Mouse (Mus musculus) heart, embryonic 13.5 days (tissue): ENCODE results near the gene Gm3952. TPM values are rescaled to one million over a fixed set of nuclear protein-coding genes. Genes with fewer than 3 reads are reported as not detected.
A peak's percentile ranks its signal among the peaks of the same experiment; 100 is the strongest.

Experiments
- ATAC-seq: fragments of 200-750 bp; cut with Nextera tagmentation; 2 replicates; pipeline ENCODE4 v1.8.0; 2017; ENCODE audit warnings: moderate TSS enrichment; ENCODE audit not compliant: insufficient number of reproducible peaks, low FRiP score, low TSS enrichment; ENCODE audit errors: extremely low read depth
- H3K27ac ChIP-seq: fragments of 300-500 bp; sonication (generic); replicated peaks from 2 replicates; pipeline ENCODE4 v1.5.1; 2015; ENCODE audit warnings: moderate library complexity, mild to moderate bottlenecking, inconsistent platforms
- H3K27me3 ChIP-seq: fragments of 300-500 bp; sonication (generic); replicated peaks from 2 replicates; pipeline ENCODE4 v1.6.1; 2015; ENCODE audit warnings: mild to moderate bottlenecking, inconsistent platforms
- H3K36me3 ChIP-seq: fragments of 300-500 bp; sonication (generic); 2 replicates; pipeline ENCODE4 v1.6.1; 2015; ENCODE audit warnings: mild to moderate bottlenecking, inconsistent platforms
- H3K4me1 ChIP-seq: fragments of 300-500 bp; sonication (generic); 2 replicates; pipeline ENCODE4 v1.6.1; 2015; ENCODE audit warnings: inconsistent platforms
- H3K4me2 ChIP-seq: fragments of 300-500 bp; sonication (generic); 2 replicates; pipeline ENCODE4 v1.6.1; 2015; ENCODE audit warnings: inconsistent platforms, mild to moderate bottlenecking, moderate library complexity
- H3K4me3 ChIP-seq: fragments of 300-500 bp; sonication (generic); 2 replicates; pipeline ENCODE4 v1.5.1; 2015; ENCODE audit warnings: moderate library complexity, mild to moderate bottlenecking, inconsistent platforms
- H3K9ac ChIP-seq: fragments of 300-500 bp; sonication (generic); 2 replicates; pipeline ENCODE4 v1.6.1; 2015; ENCODE audit warnings: inconsistent platforms, mild to moderate bottlenecking, moderate library complexity
- H3K9me3 ChIP-seq: fragments of 300-500 bp; sonication (generic); 2 replicates; pipeline ENCODE4 v1.6.1; 2016; ENCODE audit warnings: inconsistent platforms
- WGBS: fragments of 180-500 bp; shearing (Covaris S2); methylation state at CpG from one replicate; pipeline ENCODE4 v1.1.7; 2015; ENCODE audit warnings: mixed read lengths; 5-methylcytosine and 5-hydroxymethylcytosine counted together
- polyA plus RNA-seq: library from polyadenylated mRNA; unstranded; fragments of >200 nt; fragmentation: Nextera tagmentation; extraction: Ambion mirVana; gene quantifications from 2 replicates; pipeline ENCODE4 v1.2.1, GENCODE M21; 2015

The Gm3952 gene
- polyA plus RNA-seq = not detected in 2 replicates

GRCm38 (mm10) chr8:128798594-128798993 is at the start of gene Gm3952:
Gene Gm3952, minus strand, starts transcription at chr8:128798694.
- Histone ChIP-seq H3K9ac (no peak within 1 kb of the TSS), H3K4me1 (no peaks in the 10 kb centered on the region), H3K9me3 (no peaks in the 10 kb centered on the region), H3K4me3 (no peak within 1 kb of the TSS), H3K36me3 (no peaks in the 10 kb centered on the region), H3K4me2 (no peak within 1 kb of the TSS), H3K27me3 (no peaks in the 10 kb centered on the region), H3K27ac (no peak within 1 kb of the TSS)
- no peak for ATAC-seq
- WGBS = 62% methylated on average over 1 of the region's 1 CpGs

- Histone ChIP-seq H3K27me3 (no peaks in the 10 kb centered on the region), H3K4me2 (no peak overlapping the region), H3K36me3 (no peaks in the 10 kb centered on the region), H3K27ac (no peak overlapping the region), H3K9me3 (no peaks in the 10 kb centered on the region), H3K9ac (no peak overlapping the region), H3K4me3 (no peak overlapping the region), H3K4me1 (no peaks in the 10 kb centered on the region)
- no peak for ATAC-seq
- WGBS = 37% methylated on average over 5 of the region's 5 CpGs
These were observed 45.3 kb upstream of the Gm3952 start for GRCm38 (mm10) chr8:128843749-128844148.

GRCm38 (mm10) chr8:128812521-128812920 is 14.0 kb upstream of the Gm3952 start:
- 58% methylated on average over 4 of the region's 4 CpGs for WGBS
- H3K9me3 ChIP-seq = no peaks in the 10 kb centered on the region

GRCm38 (mm10) chr8:128735692-128736091 is 62.8 kb downstream of the Gm3952 start:
- ATAC-seq = no peak
- Histone ChIP-seq H3K36me3 (peaks cover 87% of the 10 kb centered on the region), H3K4me1 (no peaks in the 10 kb centered on the region), H3K27ac (no peak overlapping the region), H3K4me2 (no peak overlapping the region), H3K9me3 (no peaks in the 10 kb centered on the region), H3K9ac (no peak overlapping the region), H3K4me3 (no peak overlapping the region), H3K27me3 (no peaks in the 10 kb centered on the region)
- WGBS = 89% methylated on average over 3 of the region's 3 CpGs

More at GRCm38 (mm10) chr8:128812521-128812920, 14.0 kb upstream of the Gm3952 start:
- Histone ChIP-seq H3K4me2 (no peak overlapping the region), H3K27me3 (no peaks in the 10 kb centered on the region), H3K4me1 (no peaks in the 10 kb centered on the region), H3K9ac (no peak overlapping the region), H3K36me3 (no peaks in the 10 kb centered on the region), H3K27ac (no peak overlapping the region), H3K4me3 (no peak overlapping the region)
- no peak for ATAC-seq

- no peak for ATAC-seq
- Histone ChIP-seq H3K27me3 (no peaks in the 10 kb centered on the region), H3K9ac (no peak overlapping the region), H3K36me3 (peaks cover 88% of the 10 kb centered on the region), H3K27ac (no peak overlapping the region), H3K4me1 (no peaks in the 10 kb centered on the region), H3K9me3 (no peaks in the 10 kb centered on the region), H3K4me3 (no peak overlapping the region), H3K4me2 (no peak overlapping the region)
- whole genome bisulfite sequencing = 90% methylated on average over 3 of the region's 3 CpGs
These were observed 64.4 kb downstream of the Gm3952 start for GRCm38 (mm10) chr8:128734118-128734517.

- Histone ChIP-seq H3K9me3 (no peaks in the 10 kb centered on the region), H3K4me1 (no peaks in the 10 kb centered on the region), H3K27ac (no peak overlapping the region), H3K36me3 (peaks cover 87% of the 10 kb centered on the region), H3K27me3 (no peaks in the 10 kb centered on the region), H3K4me3 (no peak overlapping the region), H3K4me2 (no peak overlapping the region), H3K9ac (no peak overlapping the region)
- 78% methylated on average over 2 of the region's 2 CpGs for WGBS
- ATAC-seq = no peak
These were observed 66.2 kb downstream of the Gm3952 start for GRCm38 (mm10) chr8:128732254-128732653.

GRCm38 (mm10) chr8:128727213-128727612 is 71.3 kb downstream of the Gm3952 start:
- ATAC-seq = no peak
- peaks cover 85% of the 10 kb centered on the region for H3K36me3 ChIP-seq
- H3K4me2 ChIP-seq = no peak overlapping the region
- no peaks in the 10 kb centered on the region for H3K27me3 ChIP-seq
- no peak overlapping the region for H3K4me3 ChIP-seq
- no peaks in the 10 kb centered on the region for H3K9me3 ChIP-seq
- no peak overlapping the region for H3K9ac ChIP-seq
- H3K27ac ChIP-seq = no peak overlapping the region
- no peaks in the 10 kb centered on the region for H3K4me1 ChIP-seq
- 92% methylated on average over 1 of the region's 1 CpGs for WGBS

- no peak for ATAC-seq
- WGBS = 62% methylated on average over 1 of the region's 1 CpGs
- no peaks in the 10 kb centered on the region for H3K9me3 ChIP-seq
These were observed 73.7 kb downstream of the Gm3952 start for GRCm38 (mm10) chr8:128724819-128725218.

GRCm38 (mm10) chr8:128716184-128716583 is 82.3 kb downstream of the Gm3952 start:
- H3K4me1 ChIP-seq = no peaks in the 10 kb centered on the region
- no peak overlapping the region for H3K4me3 ChIP-seq
- H3K9me3 ChIP-seq = no peaks in the 10 kb centered on the region
- H3K27me3 ChIP-seq = no peaks in the 10 kb centered on the region
- no peak for ATAC-seq
- no peak overlapping the region for H3K9ac ChIP-seq
- peaks cover 92% of the 10 kb centered on the region for H3K36me3 ChIP-seq
- no peak overlapping the region for H3K4me2 ChIP-seq
- no peak overlapping the region for H3K27ac ChIP-seq

More at GRCm38 (mm10) chr8:128724819-128725218, 73.7 kb downstream of the Gm3952 start:
- Histone ChIP-seq H3K27me3 (no peaks in the 10 kb centered on the region), H3K4me1 (no peaks in the 10 kb centered on the region), H3K4me3 (no peak overlapping the region), H3K27ac (no peak overlapping the region), H3K4me2 (no peak overlapping the region), H3K9ac (no peak overlapping the region), H3K36me3 (peaks cover 82% of the 10 kb centered on the region)

- Histone ChIP-seq H3K27ac (no peak overlapping the region), H3K4me2 (no peak overlapping the region), H3K4me3 (no peak overlapping the region), H3K9ac (no peak overlapping the region), H3K27me3 (no peaks in the 10 kb centered on the region), H3K36me3 (peaks cover 82% of the 10 kb centered on the region), H3K4me1 (peaks cover 9% of the 10 kb centered on the region), H3K9me3 (no peaks in the 10 kb centered on the region)
- ATAC-seq = no peak
- 45% methylated on average over 3 of the region's 3 CpGs for WGBS
These were observed 89.2 kb downstream of the Gm3952 start for GRCm38 (mm10) chr8:128709261-128709660.

- no peaks in the 10 kb centered on the region for H3K27me3 ChIP-seq
- peaks cover 38% of the 10 kb centered on the region for H3K36me3 ChIP-seq
- H3K9ac ChIP-seq = no peak overlapping the region
- WGBS = 90% methylated on average over 2 of the region's 2 CpGs
- no peak overlapping the region for H3K4me3 ChIP-seq
- no peak overlapping the region for H3K4me2 ChIP-seq
- H3K27ac ChIP-seq = no peak overlapping the region
- H3K9me3 ChIP-seq = no peaks in the 10 kb centered on the region
- peaks cover 29% of the 10 kb centered on the region for H3K4me1 ChIP-seq
- no peak for ATAC-seq
These were observed 93.7 kb downstream of the Gm3952 start for GRCm38 (mm10) chr8:128704836-128705235.

- H3K9ac ChIP-seq = no peak overlapping the region
- H3K4me1 ChIP-seq = peaks cover 34% of the 10 kb centered on the region
- H3K27ac ChIP-seq = 0 out of 2 replicates have a peak overlapping the region, but pooled peaks have one; percentile 8
- no peaks in the 10 kb centered on the region for H3K27me3 ChIP-seq
- ATAC-seq = no peak
- 57% methylated on average over 1 of the region's 1 CpGs for WGBS
- H3K4me2 ChIP-seq = no peak overlapping the region
- H3K36me3 ChIP-seq = peaks cover 33% of the 10 kb centered on the region
- H3K9me3 ChIP-seq = no peaks in the 10 kb centered on the region
- no peak overlapping the region for H3K4me3 ChIP-seq
These were observed 94.1 kb downstream of the Gm3952 start for GRCm38 (mm10) chr8:128704376-128704775.
